Mouse (Mus musculus): Measurements from ENCODE around the gene Plpp1.

DNA sequence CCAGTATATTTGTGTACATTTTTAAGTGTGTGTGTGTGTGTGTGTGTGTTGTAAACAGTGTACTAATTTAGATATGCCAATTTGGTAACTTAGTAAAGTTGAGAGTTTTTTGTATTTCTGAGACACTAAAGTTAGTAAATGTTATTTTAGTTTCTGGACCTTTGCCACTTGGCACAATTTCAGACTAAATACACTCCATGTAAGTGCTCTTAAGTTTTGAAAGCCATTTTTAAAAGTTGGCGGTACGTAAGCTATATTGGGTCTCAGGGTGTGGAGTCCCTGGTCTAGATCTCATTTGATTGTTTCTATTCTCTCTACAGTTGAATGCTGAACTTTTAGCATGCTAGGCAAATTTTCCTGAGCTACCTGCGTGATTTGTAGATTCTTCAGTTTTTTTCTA lies 17.5 kb downstream of the Plpp1 start:
- no peak for TF ChIP-seq CTCF (IDR thresholded peaks at IDR 0.05; ENCODE audit: low read depth, low read length)
- no peak for TF ChIP-seq POLR2AphosphoS5 (IDR thresholded peaks at IDR 0.05; ENCODE audit: insufficient replicate concordance, low read depth, low read length)
- TF ChIP-seq GATA2 (IDR thresholded peaks at IDR 0.05; ENCODE audit: borderline replicate concordance, low read depth, low read length) = no peak
- TF ChIP-seq GATA1 (IDR thresholded peaks at IDR 0.05; ENCODE audit: borderline replicate concordance, low read length) = no peak
- TF ChIP-seq TAL1 (conservative IDR thresholded peaks at IDR 0.05; ENCODE audit: low read depth, low read length) = no peak
